Mouse (Mus musculus): ENCODE measurements around the gene Dennd4c. TPM values are rescaled to one million over a fixed set of nuclear protein-coding genes. Genes with fewer than 3 reads are reported as not detected.

The Dennd4c gene
- total RNA-seq (2021): 10 to 100 TPM; 41.3 to 51.5 TPM
- polyA plus RNA-seq (2012; rRNA removed): 3.7 and 4.8 TPM in 2 replicates
- long read RNA-seq, full-length matches to known transcripts: 1 of 8 reads
- long read RNA-seq, partial matches to known transcripts: 2 of 8 reads
- long read RNA-seq, other reads (novel, unspliced or antisense): 5 of 8 reads

DNA sequence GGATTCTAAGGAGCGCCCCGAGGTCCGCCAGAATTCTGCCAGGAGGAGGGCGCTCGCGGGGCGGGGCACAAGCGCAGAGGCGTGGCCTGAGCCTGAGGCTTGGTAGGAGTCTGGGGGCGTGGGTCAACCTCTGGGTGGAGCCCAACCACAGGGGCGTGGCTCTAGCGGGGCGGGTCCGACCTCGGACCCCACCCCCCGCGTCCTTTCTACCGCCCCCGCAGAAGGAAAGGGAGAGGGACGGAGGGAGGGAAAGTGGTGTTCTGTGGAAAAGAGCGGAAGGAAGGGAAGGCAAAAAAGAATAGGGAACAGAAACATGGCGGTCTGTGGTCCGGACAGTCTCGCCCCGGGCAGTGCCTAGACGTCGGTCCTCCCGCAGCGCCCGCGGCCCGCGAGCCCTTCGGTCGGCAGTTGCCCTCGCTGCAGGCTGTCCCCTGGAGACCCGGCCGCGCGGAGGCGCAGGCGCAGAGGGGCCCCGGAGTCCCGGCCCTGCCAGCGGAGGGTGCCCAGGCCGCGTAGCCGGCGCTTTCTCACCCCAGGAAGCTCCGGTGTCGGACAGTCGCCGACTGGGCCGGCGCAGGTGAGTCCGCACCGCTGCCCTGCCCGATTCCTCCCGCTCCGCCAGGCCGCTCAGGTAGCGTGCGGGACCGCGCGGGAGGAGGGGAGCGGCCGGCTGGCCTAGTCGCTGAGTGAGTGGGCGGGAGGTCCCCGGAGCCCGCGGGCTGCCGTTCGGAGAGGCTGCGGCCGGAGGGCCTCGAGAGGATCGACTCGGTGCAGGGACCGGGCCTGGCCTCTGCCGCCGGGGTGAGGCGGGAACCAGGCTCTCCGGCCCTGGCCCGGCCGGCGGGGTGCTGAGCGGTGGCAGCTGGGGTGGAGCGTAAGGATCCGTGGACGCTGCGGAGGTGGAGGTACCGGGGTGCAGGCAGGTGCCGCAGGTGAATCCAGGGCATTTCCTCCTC is at the start of gene Dennd4c:
Gene Dennd4c, plus strand, starts transcription at position 220 of the 956 bp plus-strand sequence.
- peak; percentile 98 for DNase-seq

DNA sequence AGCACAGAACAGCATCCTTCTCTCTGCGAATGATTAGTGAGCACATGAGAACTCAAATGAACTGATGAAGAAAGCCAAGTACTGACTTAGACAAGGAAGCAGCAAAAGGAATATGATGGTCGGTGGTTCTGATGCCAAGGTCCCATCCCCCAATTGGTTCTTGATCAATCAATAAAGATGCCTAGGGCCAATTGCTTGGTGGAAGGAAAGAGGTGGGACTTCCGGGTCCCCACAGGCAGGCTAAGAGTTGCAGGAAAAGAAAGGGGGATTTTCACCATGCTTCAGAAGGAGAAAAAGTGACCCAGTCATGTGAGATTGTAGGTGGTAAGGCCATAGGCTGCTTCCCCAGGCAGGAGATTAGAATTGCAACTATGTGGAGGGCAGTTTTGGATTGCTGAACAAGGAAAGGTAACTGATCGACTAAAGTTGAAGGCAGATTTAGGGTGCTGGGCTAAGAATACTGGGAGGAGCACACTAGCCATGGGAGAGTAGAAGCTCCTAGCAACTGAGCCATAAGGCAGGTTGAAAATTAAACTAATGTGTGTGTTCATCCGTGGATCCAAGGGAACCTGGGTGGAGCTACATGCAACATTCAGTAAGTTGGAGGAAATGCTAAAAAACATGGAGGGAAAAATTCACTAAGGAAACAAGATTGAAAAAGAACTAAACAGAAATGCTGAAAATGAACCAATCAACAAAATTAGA is 49.0 kb upstream of the Dennd4c start:
- no peak for DNase-seq

DNA sequence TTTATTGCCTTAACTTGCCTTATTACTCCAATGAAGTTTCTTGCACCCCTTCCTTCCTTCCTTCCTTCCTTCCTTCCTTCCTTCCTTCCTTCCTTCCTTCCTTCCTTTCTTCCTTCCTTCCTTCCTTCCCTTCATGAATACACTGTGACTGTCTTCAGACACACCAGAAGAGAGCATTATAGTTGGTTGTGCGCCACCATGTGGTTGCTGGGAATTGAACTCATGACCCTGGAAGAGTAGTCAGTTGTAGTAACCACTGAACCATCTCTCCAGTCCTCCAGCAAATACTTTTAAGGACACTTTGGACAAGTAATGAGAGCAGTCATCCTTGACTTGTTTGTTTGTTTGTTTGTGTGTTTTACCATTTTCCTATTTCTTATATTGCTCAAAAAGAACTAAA is 39.6 kb upstream of the Dennd4c start:
- DNase-seq: no peak

DNA sequence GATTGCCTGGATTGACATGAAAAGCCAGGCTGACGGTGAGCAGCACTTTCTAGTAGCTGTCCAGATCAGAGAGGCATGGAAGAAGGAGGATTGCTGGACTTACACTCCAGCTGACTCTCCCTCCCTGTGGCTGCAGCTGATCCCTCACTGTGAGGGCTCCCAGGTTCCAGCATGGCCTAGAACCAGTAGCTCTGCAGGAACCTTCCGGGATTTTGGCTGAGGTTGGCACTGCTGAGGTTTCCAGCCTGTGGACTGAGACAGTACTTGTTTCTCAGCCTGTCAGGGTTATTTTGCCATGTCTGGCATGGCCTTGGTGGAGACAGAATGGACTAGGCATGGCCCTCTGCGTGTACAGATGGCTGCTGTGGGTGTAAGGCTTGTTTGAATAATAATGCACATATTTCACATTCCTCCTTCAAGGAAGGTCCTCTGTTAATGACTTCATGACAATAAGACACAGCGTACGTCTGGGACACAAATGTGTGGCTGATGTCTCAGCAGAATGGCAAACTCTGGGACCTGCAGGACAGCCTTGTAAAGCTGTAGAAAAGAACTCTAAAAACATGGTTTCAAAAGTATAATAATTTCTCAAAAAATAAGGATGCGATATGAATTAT is 38.2 kb upstream of the Dennd4c start:
- DNase-seq: peak; percentile 25

DNA sequence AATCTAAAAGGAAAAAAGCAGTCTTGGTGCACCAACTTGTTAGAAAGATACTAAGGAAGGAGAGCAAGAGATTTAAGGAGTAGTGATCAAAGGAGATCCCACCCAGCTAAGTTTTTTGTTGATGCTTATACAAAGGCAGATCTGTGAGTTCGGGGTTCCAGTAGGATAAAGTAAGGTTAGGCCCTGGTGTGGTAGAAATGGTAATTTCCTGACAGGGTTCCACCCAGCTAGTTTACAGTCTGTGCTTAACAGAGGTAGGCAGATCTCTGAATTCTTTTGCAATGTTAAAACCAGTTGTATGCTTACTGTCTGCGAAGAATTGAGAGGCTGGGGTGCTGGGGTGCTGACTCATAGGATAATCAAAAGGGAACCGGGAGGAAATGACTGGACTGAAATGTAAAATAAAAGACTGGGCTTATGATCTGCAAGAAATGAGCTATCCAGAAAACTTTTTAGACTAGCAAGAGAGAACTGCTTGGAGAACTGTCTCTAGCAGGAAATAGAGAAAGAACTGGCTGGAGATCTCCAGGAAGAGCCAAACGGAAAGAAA is 37.6 kb upstream of the Dennd4c start:
- no peak for DNase-seq

DNA sequence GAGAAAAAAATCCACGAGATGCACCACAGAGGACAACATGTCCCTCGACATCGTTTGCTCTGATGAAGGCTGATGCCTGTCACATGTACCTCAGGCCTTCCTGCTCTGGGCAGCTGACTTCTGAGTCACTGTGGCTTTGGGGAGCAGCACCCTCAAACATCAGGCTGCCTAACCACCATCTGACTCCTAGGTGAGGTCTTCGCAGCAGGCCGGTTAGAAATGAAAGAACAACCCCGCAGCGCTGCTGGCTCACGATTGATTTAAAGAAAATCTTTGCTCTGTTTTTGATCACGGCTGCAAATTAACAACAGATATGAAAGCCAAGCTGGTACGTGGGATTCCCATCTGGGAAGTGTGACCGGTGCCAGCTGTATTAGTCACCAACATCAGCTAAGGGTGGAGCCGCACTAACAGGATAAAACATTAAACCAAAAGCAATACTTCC is 35.6 kb upstream of the Dennd4c start:
- peak; percentile 79 for DNase-seq

DNA sequence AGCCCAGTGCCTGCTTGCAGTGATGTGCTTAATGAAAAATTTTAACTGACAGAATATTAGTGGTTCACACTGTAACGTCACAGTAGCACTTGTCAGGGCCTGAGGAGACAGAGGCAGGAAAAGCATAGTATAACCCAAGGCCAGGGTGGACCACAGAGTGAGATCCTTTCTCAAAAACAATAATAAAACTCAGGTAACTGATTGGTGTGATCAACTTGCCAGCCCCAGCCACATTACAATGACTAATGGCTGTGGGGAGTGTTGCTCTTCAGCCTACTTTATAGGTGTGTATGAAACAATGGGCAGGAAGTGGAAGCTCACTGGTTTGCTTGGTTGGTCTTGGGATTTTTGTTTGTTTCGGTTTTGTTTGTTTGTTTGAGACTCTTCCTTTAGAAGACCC is 34.8 kb upstream of the Dennd4c start:
- DNase-seq: no peak

DNA sequence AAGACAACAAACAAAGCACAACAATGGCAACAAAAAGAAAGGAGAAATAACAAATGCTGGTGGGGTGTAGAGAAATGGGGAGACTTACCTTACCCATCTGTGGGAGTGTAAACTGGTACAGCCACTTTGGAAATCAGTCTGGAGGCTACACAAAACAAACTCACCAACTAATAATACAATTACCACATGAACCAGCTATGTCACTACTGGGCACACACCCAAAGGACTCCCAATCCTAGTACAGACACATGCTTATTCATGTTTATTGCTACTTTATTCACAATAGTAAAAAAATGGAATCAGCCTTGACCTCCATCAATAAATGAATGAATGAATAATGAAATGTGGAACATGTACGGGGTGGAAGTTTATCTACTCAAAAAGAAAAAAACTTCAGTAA is 33.0 kb upstream of the Dennd4c start:
- peak; percentile 73 for DNase-seq

DNA sequence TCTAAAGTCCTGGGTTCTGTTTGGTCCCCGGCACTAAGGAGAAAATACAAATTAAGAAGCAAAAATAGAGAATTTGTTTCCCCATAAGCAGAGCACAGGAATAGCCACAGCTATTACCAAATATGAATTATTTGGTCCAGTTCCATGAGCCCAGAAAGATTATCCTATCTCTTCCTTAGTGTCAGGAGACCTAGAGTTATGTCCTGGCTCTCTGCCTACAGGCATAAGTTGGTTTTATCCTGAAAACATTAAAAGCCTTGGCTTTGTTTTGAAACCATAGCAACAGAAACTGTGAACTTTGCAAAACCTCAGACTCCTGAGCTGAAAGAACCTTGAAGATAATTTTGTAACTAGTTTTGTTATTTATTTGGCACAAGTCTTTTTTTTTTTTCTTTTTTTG is 31.2 kb upstream of the Dennd4c start:
- DNase-seq: peak; percentile 51

DNA sequence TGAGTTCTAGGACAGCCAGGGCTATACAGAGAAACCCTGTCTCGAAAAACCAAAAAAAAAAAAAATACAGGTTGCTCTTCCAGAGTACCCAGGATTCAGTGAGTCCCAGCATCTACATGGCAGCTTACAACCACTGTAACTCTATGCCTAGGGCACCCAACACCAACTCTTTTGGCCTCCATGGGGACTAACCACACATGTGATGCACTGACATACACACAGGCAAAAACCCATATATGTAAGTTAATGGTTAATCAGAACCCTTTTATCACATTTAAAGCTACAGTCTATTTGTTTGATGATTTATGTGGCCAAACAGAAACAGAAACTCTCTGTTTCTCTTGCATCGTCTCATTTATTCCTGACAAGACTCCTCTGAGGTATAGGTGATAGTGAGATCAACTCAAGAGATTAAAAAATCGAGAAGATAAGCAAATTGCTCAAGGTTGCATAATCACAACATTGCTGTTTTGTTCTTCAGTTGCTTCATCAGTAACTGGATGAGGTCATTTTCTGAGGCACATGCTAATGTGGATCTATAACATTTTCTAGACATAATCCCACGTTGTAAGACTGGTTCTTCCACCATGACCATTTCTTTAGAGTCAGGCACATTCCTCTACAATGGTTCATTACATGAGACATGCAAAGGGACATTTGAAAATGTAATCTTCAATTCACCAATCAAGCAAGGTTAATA is 29.3 kb upstream of the Dennd4c start:
- DNase-seq: no peak

DNA sequence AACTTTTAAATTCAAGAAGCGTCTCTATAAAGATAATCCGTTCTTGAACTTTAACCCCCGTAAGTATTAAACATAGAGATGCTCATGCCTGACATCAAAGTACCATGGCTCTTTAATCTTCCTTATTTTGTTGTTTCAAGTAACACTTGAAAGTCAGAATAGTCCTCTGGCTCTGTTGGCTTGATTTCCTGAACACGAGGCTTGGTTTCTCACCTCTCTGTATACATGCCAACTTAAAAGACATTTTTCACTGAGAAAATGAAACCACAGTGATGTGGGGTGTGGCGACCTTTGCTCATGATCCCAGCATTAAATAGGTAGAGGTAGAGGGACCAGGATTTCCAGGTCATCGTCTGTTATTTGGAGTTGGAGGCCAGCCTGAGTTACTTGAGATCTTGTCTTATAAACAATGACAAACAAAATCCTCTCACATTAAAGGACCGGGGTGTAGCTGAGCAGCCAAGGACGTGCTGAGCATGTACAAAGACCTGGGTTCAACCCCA is 26.4 kb upstream of the Dennd4c start:
- peak; percentile 11 for DNase-seq

DNA sequence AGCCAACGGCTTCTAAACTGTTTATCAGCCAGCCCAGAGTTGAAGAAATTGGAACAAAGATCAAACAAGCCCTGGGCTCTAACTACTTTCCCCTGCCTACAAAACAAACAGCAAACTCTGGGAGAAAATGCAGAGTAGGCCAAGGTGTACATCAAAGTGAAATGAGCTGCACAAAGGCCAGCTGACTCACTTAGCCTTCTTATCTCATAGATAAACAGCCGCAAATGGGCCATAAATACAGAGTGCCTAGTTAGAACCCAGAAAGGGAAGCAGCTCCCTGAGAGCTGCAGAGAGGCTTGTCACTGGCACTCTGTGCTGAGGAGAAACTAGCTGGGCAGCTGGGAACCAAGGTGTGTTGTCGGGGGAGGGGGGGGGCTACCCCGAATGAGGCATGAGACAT is 23.2 kb upstream of the Dennd4c start:
- peak; percentile 71 for DNase-seq

DNA sequence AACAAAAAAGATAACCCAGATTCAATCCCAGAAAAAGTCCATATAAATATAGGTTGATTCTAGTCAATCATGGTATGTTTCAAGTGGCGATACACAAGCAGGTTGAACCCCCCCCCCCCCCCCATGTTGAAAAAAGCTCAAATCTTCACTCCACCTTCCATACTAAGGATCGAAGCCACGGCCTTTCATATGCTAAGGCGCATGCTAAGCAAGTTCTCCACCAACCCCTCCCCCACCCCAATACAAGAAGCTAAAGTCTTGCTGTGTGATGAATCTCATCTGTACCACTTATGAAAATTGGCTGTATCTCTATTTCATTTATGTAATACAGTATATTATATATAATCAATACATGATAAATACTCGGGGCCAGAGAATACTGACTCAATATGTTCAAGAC is 22.2 kb upstream of the Dennd4c start:
- no peak for DNase-seq

DNA sequence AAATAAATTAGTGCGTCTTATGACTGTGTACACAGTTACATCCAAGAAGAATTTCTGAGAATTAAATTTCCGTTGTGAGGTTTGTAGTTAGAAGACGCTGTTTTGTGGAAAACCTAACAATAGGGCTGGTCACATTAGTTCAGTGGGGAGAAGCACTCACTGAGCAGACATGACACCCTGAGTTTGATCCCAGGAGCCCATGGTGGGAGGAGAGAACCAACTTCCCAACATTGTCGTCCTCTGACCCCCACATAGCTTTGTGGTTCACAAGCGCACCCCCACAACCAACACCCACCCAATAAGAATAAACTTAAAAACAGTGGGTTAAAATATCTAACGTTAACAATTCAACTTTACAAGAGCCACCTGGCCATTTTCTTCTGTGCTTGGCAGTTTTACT is 18.5 kb upstream of the Dennd4c start:
- no peak for DNase-seq

DNA sequence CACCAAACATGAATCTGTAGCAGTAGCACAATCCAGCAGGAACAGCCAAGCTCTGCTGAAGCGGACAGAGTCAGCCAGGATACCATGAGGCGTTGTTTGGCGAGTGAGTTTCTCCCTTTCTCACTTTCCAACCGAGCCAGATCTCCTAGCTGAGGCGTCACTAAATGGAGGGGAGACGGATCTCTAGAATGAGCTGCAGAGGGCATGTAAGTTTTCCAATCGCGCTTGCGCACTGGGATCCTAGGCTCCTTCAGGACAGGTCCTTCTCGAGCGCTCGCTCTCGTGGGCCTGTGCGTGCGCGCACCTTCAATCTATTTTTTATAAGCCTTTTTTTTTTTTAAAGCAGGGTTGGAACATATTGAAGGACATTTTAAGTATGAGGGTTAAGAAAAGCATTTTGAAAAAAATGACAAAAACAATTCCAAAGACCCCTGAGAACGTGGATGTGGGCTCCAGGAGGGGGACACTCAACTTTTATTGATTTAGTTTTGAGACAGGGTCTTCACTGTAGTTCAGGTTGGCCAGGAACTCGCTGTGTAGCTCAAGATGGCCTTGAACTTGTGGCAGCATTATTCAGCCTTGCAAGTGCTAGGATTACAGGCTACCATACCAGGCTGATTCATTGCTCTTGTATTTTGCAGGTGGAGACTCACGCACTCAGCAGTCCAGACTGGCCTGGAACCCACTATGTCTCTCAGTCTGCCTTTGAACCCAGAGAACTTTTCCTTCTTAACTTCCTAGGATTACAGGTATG is 14.1 kb upstream of the Dennd4c start:
- DNase-seq: peak; percentile 30

DNA sequence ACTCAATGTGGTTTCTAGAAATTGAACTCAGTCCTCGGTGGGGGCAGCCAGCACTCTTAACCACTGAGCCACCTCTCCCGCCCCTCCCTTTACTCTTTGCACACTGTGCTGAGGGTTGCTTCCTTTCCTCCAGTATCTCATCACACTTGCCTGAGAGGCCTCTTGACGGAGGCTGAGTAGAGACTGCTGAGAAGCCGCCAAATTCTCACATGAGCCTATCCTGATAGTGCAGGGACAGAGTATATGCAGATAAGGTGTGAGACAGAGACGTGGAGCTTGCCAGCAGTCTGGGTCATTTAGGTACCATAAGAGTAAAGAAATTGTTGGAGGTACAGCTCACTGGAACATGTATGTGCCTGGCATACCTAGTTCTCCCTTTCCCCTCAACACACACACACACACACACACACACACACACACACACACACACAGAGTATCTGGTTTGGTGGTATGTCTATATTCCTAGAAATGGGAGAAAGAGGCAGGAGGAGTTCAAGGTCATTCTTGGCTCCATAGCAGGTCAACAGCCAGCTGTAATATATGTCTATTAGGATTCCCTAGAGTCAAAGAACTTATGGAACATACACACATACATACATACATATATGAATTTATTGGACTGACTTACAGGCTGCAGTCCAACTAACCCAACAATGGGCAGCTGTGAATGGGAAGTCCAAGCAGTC is 8.9 kb upstream of the Dennd4c start:
- DNase-seq: no peak

DNA sequence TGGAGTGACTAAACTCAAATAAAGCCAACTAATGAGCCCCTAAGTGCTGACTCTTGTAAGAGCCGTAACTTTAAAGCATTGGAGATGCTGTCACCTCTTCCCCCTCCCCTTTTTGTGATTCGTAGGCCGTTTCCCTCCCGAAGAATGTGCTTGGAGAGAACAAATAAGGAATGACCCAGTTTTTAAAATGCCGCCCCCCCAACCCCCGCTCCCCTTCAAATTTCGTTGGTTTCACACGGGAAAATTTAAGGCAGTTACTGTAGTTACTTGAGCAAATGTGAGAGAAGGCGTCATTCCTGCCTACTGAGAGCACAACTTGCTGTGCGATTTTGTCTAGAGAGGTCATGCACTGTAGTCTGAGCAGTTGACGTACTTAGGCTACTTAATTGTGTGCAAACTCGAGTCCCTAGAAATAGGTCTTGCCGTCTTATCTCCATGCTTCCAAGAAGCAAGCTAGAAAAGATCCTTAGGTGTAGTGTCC is 1.0 kb downstream of the Dennd4c start:
- DNase-seq: peak; percentile 51

DNA sequence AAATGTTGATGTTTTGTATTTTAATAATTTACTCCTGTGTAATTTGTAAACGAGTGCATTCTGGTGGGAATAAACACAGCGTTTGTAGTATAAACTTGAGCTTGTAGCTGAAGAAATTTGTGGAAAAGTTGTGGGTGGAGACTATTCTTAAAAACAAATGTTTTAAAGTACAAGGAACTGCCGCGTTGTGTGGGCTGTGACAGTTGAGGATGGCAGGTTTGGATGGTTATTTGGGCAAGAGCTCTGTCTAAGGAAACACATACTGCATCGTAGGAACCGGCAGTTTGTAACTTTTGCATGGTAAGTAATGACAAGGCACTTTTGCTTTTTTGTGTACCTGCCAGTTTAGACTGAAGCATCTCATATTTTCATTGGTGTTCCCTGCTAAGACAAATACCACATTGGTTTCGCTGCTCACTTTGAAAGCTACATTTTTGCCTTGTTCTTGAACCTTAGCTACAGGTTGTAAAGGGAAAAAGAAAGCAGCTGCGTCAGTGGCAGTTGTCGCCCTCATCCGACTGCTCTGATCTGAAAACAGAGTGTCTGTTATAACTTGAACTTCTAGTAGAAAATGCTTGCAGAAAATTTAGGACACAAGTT is 2.1 kb downstream of the Dennd4c start:
- DNase-seq: peak; percentile 20

DNA sequence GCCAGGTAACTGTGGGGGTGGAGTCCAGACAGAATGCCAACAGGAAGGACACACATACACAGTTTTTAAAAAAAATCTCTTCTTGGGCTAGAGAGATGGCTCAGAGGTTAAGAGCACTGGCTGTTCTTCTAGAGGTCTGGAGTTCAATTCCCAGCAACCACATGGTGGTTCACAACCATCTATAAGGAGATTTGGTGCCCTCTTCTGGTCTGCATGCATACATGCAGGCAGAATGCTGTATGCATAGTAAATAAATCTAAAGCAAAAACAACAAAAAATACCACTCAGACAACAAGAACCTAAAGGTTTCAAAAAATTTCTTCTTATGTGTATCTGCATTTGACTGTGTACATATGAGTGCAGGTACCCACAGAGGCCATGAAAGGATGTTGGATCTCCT is 16.0 kb downstream of the Dennd4c start:
- DNase-seq: no peak

Data from adrenal gland, adult 2 months (tissue).